Mouse (Mus musculus) midbrain, embryonic 14.5 days (tissue): ENCODE results near the gene C1rl. TPM values are rescaled to one million over a fixed set of nuclear protein-coding genes. Genes with fewer than 3 reads are reported as not detected.
"Not testable (repeated sequence)": the region's sequence is repeated elsewhere in the genome, so short reads cannot be mapped to it uniquely, and the experiment has no call there.

ENCODE experiments used
- ATAC-seq: fragments of 200-750 bp; cut with Nextera tagmentation; 2 replicates; pipeline ENCODE4 v1.8.0; 2017; ENCODE audit warnings: moderate number of reproducible peaks, moderate library complexity; ENCODE audit not compliant: low FRiP score, low TSS enrichment
- DNase-seq: peaks from one replicate; pipeline ENCODE4 v3.0.0-alpha.2; 2015
- H3K27ac ChIP-seq: fragments of 300-500 bp; sonication (generic); replicated peaks from 2 replicates; pipeline ENCODE4 v1.5.1; 2014; ENCODE audit warnings: mild to moderate bottlenecking, low read depth, low read length, moderate library complexity
- H3K27me3 ChIP-seq: fragments of 300-500 bp; sonication (generic); 2 replicates; pipeline ENCODE4 v1.6.1; 2014; ENCODE audit warnings: low read length, control low read depth, mixed read lengths; ENCODE audit not compliant: control insufficient read depth, insufficient read depth
- H3K36me3 ChIP-seq: fragments of 300-500 bp; sonication (generic); 2 replicates; pipeline ENCODE4 v1.6.1; 2014; ENCODE audit warnings: low read length, control low read depth; ENCODE audit not compliant: control insufficient read depth, insufficient read depth
- H3K4me1 ChIP-seq: fragments of 300-500 bp; sonication (generic); 2 replicates; pipeline ENCODE4 v1.6.1; 2014; ENCODE audit warnings: mild to moderate bottlenecking, antibody characterized with exemption, low read length, control low read depth; ENCODE audit not compliant: control insufficient read depth, insufficient read depth
- H3K4me2 ChIP-seq: fragments of 300-500 bp; sonication (generic); 2 replicates; pipeline ENCODE4 v1.6.1; 2014; ENCODE audit warnings: mild to moderate bottlenecking, low read length, moderate library complexity
- H3K4me3 ChIP-seq: fragments of 300-500 bp; sonication (generic); replicated peaks from 2 replicates; pipeline ENCODE4 v1.5.1; 2014; ENCODE audit warnings: low read depth, low read length
- H3K9ac ChIP-seq: fragments of 300-500 bp; sonication (generic); replicated peaks from 2 replicates; pipeline ENCODE4 v1.6.1; 2014; ENCODE audit warnings: mild to moderate bottlenecking, low read length, moderate library complexity
- H3K9me3 ChIP-seq: fragments of 300-500 bp; sonication (generic); 2 replicates; pipeline ENCODE4 v1.6.1; 2016; ENCODE audit warnings: low read length, control low read depth, mixed read lengths; ENCODE audit not compliant: control insufficient read depth
- WGBS: fragments of 180-500 bp; shearing (Covaris S2); extraction: QIAGEN DNeasy Blood & Tissue Kit; methylation state at CpG from one replicate; pipeline ENCODE4 v1.1.7; 2014; 5-methylcytosine and 5-hydroxymethylcytosine counted together
- polyA plus RNA-seq: library from polyadenylated mRNA; unstranded; fragments of >200 nt; fragmentation: Nextera tagmentation; extraction: Ambion mirVana; gene quantifications from 2 replicates; pipeline ENCODE4 v1.2.1, GENCODE M21; 2014

The C1rl gene
- polyA plus RNA-seq, 1 experiment from 2014 or later: 0.09 TPM

DNA sequence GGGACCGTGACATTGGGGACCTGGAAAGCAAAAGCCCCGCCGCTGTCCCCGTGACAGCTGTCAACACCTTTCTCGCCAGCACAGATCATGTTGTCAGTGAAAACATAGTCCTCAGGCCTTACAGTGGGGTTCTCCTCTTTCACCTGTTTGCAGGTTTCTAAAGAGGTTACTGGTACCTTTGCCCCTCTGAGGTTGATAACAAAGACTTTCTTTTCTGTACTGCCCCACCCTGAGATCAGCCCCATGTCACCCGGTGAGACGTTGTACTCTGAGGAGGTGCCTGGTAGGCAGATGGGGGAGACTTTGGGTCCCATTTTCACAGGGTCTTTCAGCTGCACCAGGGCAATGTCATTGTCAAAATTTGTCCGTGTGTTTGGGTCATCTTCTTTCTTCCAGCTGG, 38.2 kb downstream of the C1rl start:
- Histone ChIP-seq H3K27ac (no peak overlapping the region), H3K4me2 (no peak overlapping the region), H3K36me3 (no peaks in the 10 kb centered on the region), H3K27me3 (no peaks in the 10 kb centered on the region), H3K4me3 (no peak overlapping the region), H3K4me1 (no peaks in the 10 kb centered on the region), H3K9ac (no peak overlapping the region), H3K9me3 (no peaks in the 10 kb centered on the region)
- DNase-seq: no peak
- 89% methylated on average over 8 of the region's 8 CpGs for WGBS
- no peak for ATAC-seq

DNA sequence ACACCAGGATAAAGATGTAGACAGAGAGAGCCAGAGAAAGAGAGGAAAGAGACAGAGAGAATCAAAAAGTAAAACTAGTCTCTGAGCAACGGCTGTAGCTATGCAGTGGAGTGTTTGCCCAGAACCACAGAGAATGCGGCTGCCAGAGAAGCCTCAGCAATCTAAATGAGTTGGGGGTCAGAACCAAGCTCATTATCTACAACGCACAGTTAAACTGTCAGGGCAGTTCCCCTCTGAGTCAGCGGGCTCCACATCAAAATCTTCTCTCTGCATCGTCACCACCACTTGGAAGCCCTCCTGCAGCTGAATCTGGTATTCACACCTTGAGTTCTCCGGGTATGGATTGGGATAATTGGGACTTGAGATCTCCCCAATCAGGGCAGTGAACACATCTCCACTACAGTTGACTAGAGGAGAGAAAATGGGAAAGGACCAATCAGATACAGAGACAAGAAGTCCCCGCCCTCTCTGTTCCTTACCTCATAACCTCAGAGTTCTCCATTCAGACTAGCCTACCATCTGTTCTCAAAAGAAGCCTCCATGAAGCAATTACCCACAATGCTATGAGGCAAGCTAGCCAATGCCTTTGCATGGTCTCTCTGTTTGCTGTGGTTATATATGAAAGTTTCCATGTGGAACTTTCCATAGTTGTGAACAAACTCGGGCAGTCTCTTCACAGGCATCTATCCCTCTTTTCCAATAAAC, 43.4 kb downstream of the C1rl start:
- not testable (repeated sequence) for H3K9me3 ChIP-seq

DNA sequence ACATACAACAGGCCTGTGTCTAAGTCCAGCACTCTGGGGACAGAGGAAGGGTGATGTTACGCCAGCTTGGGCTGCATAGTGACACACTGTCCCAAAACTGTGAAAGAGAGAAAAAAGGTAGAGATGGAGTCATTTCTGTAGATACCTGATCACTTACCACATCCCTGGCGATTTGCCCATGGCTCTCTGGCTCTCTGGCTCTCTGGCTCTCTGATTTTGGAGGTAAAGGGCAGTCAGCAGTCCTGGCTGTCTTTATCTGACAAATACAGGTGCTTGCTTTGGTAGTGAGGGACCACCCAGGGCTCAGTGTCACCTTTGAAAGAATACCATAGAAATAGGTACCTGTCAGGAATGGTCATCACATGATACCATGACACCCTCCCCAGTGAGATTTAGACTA, 48.3 kb downstream of the C1rl start:
- H3K27me3 ChIP-seq, H3K27ac ChIP-seq, H3K4me1 ChIP-seq, ATAC-seq, H3K4me2 ChIP-seq, H3K9ac ChIP-seq, H3K9me3 ChIP-seq, H3K36me3 ChIP-seq, DNase-seq, H3K4me3 ChIP-seq: not testable (repeated sequence)
- WGBS: 86% methylated on average over 2 of the region's 2 CpGs

More for the DNA sequence above, 43.4 kb downstream of the C1rl start:
- WGBS: 80% methylated on average over 8 of the region's 8 CpGs
- H3K4me3 ChIP-seq, ATAC-seq, DNase-seq, H3K36me3 ChIP-seq, H3K4me2 ChIP-seq, H3K9ac ChIP-seq, H3K27me3 ChIP-seq, H3K27ac ChIP-seq, H3K4me1 ChIP-seq: not testable (repeated sequence)

DNA sequence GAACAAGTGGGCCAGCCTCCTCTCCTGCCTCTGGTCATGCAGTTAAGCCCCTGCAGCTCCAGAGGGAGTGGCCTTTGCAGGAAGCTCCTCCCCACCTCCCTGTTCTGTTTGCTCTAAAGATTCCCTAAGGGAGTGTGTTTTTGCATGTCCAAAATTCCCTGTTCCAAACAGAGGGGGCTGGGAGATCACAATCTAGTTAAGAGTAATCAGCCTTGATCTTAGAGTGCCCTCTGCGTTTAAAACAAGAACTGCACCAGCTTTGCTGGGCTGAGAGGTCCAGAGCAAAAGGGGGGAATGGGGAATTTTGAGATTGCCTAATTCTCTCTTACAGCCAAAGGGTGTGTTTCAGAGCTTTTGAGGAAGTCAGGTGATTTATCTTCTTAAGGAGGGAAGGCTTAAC, 49.4 kb downstream of the C1rl start, which contains the start of gene C1s1:
Gene C1s1, minus strand, starts transcription at position 76 of the 400 bp plus-strand sequence.
- H3K4me2 ChIP-seq, H3K9me3 ChIP-seq, H3K4me1 ChIP-seq, H3K4me3 ChIP-seq, H3K27me3 ChIP-seq, H3K27ac ChIP-seq, H3K36me3 ChIP-seq, H3K9ac ChIP-seq: not testable (repeated sequence)
- ATAC-seq (0 out of 2 replicates have a peak, but pooled peaks have one; percentile 17), DNase-seq (peak; percentile 43)
- WGBS: 0% methylated on average over 1 of the region's 1 CpGs

DNA sequence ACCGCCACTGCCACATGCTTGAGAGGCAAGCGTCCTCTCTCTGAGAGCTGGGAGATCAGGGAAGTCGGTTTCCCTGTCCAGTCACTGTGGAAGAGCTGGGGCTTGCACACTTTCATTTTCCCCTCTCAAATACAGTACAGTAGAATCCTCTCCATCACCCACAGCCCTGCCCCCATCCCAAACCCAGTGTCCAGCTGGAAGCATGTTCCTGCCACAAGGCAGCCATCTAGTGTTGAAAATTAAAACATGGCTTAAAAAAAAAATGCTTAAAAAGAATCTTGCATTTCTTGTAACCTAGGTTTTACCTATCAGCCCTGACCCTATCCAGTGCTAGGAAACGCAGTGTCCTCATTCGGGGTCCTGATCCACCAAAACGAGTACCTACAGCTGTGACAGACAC, 51.6 kb downstream of the C1rl start:
- ATAC-seq: no peak
- no peaks in the 10 kb centered on the region for H3K27me3 ChIP-seq
- no peak overlapping the region for H3K27ac ChIP-seq
- H3K9me3 ChIP-seq: no peaks in the 10 kb centered on the region
- H3K4me3 ChIP-seq: no peak overlapping the region
- DNase-seq: no peak
- WGBS: 85% methylated on average over 5 of the region's 6 CpGs
- H3K36me3 ChIP-seq: no peaks in the 10 kb centered on the region
- H3K9ac ChIP-seq: no peak overlapping the region
- no peaks in the 10 kb centered on the region for H3K4me1 ChIP-seq
- H3K4me2 ChIP-seq: no peak overlapping the region

DNA sequence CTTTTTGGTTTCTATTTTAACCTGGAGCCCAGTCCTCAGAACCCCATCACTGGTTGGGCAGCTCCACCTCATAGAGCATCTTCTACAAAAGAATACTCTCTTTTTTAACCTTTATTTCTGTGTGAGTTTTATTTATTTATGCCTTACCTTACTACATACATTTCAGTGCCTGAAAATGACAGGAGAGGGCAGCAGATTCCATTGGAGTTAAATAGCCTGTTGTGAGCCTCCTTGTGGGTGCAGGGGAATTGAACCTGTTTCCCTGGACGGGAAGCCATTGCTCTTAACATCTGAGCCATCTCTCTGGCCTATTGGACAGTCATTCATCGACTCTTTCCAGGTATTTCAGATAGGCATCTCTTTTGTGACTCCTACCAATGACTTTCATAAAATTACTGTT, 52.5 kb downstream of the C1rl start:
- no peak overlapping the region for H3K9ac ChIP-seq
- H3K4me1 ChIP-seq: no peaks in the 10 kb centered on the region
- WGBS: 87% methylated on average over 2 of the region's 2 CpGs
- no peak for DNase-seq
- no peaks in the 10 kb centered on the region for H3K9me3 ChIP-seq
- no peak for ATAC-seq
- no peak overlapping the region for H3K4me2 ChIP-seq
- no peak overlapping the region for H3K27ac ChIP-seq
- no peaks in the 10 kb centered on the region for H3K27me3 ChIP-seq
- no peak overlapping the region for H3K4me3 ChIP-seq
- no peaks in the 10 kb centered on the region for H3K36me3 ChIP-seq

DNA sequence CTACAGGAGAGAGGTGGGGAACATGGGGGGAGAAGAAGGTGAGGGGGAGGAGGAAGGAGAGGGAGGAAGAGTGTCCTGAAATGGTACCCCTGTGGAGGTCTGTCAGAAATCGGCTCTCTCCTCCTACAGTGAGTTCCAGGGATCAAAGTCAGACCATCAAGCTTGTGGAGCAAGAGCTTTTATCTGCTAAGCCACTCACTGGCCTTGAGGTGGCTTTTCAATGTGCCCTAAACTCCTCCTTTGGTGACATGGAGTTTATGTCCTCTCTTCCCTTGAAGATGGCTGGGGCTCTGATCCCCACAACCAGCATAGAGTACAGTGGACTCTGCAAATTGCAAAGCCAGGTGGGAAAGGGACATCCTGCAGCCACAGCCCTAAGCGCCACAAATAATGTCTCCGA, 55.1 kb downstream of the C1rl start:
- not testable (repeated sequence) for H3K36me3 ChIP-seq, H3K4me3 ChIP-seq, H3K9me3 ChIP-seq, H3K27ac ChIP-seq, H3K27me3 ChIP-seq, H3K9ac ChIP-seq, ATAC-seq, H3K4me1 ChIP-seq, H3K4me2 ChIP-seq, DNase-seq
- 100% methylated on average over 2 of the region's 3 CpGs for WGBS

DNA sequence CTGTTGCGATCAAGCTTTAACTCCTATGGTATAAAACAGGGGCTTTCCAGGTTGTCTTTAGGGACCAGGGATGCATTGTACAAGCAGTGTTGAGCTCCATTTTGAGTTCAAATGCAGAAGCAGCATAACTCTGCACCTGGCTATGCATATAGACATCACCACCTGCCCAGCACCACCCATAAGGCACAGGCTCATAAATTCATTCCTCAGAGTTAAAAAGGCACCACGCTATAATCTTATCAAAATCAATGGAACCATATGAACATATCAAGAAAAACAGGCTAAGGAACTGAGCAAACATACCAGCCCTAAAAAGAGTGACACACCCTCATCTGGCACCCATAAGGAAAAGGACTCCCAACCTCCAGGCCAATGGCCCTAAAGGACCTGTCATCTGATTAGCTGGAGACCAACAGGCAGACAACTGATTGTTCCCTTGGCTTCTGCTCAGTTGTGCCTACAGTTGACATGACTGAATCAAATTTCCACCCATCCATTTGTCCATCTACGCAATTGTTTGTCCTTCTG, 56.2 kb downstream of the C1rl start:
- ATAC-seq (no peak), DNase-seq (no peak)
- H3K4me1 ChIP-seq: no peaks in the 10 kb centered on the region
- H3K36me3 ChIP-seq: no peaks in the 10 kb centered on the region
- H3K27ac ChIP-seq: no peak overlapping the region
- no peak overlapping the region for H3K9ac ChIP-seq
- no peak overlapping the region for H3K4me2 ChIP-seq
- peaks cover 5% of the 10 kb centered on the region; the same call in 1 of the 2 replicates for H3K9me3 ChIP-seq
- H3K4me3 ChIP-seq: no peak overlapping the region
- H3K27me3 ChIP-seq: no peaks in the 10 kb centered on the region
- 93% methylated on average over 3 of the region's 3 CpGs for WGBS

DNA sequence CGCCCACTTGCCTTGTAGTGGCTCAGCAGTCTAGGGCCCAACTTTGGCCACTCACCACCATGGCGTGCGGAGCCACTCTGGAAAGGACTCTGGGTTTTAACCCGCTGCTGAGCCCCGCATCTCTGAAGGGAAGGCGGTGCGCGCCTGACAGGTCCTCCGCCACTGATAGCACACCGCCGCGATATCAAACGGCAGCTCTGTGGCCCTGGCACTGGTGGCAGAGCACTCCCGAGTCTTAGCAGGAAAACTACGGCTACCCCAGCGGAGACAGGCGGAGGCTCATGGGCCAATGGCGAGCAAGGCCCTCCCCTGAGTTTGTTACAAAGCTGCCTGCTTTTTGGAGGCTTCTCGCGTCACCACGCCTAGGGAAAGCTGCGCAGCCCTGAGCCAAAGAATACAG, 59.9 kb downstream of the C1rl start:
- no peak for ATAC-seq
- 73% methylated on average over 22 of the region's 22 CpGs for WGBS

More for the DNA sequence above, 59.9 kb downstream of the C1rl start:
- no peaks in the 10 kb centered on the region for H3K27me3 ChIP-seq
- peaks cover 5% of the 10 kb centered on the region; the same call in 1 of the 2 replicates for H3K9me3 ChIP-seq
- H3K27ac ChIP-seq: no peak overlapping the region
- no peak overlapping the region for H3K9ac ChIP-seq
- DNase-seq: no peak
- H3K4me3 ChIP-seq: no peak overlapping the region
- no peaks in the 10 kb centered on the region for H3K4me1 ChIP-seq
- no peak overlapping the region for H3K4me2 ChIP-seq
- no peaks in the 10 kb centered on the region for H3K36me3 ChIP-seq
